Mouse (Mus musculus): Measurements from ENCODE around the gene Mief2.

DNA sequence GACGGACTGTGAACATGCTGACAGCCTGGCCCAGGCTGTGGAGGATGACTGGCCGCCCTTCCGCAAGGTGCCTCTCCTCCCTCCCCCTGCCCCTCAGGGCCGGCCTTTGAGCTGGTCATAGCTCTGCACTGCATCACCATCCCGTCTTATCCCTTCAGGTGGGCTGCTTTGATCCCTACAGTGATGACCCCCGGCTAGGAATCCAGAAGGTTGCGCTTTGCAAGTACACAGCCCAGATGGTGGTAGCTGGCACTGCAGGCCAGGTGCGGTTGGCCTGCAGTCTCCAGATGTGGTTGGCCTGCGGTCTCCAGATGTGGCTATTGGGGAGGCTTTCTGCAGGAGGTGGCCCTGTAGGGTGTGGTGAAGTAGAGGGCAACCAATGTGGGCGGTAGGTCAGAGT is 19.6 kb upstream of the Mief2 start:
- TF ChIP-seq CTCF (IDR thresholded peaks at IDR 0.05; ENCODE audit: low read depth) (no peak), EP300 (optimal IDR thresholded peaks at IDR 0.05) (no peak)

All from stomach, postnatal 0 days (tissue).